Mouse (Mus musculus): ENCODE results near the gene Pcgf3. TPM values are rescaled to one million over a fixed set of nuclear protein-coding genes. Genes with fewer than 3 reads are reported as not detected.

Pcgf3 gene
- polyA plus RNA-seq, 1 experiment from 2014 or later = 29.2 TPM

- Histone ChIP-seq H3K27ac (ENCODE audit: low read depth, low read length) (no peak overlapping the region), H3K4me1 (ENCODE audit: control insufficient read depth, insufficient read depth, low read length) (peaks cover 2% of the 10 kb centered on the region; the same call in 1 of the 2 replicates), H3K4me2 (no peak overlapping the region), H3K9ac (ENCODE audit: low read length) (no peak overlapping the region), H3K27me3 (ENCODE audit: control insufficient read depth, insufficient read depth, low read length) (no peaks in the 10 kb centered on the region; the same call in 1 of the 2 replicates), H3K36me3 (ENCODE audit: control insufficient read depth, insufficient read depth, low read length) (no peaks in the 10 kb centered on the region), H3K9me3 (ENCODE audit: control insufficient read depth, low read length) (no peaks in the 10 kb centered on the region), H3K4me3 (ENCODE audit: low read depth, low read length) (no peak overlapping the region)
- ATAC-seq (ENCODE audit: low FRiP score) (no peak), DNase-seq (ENCODE audit: low spot score, missing footprints) (no peak)
- WGBS = 89% methylated on average over 3 of the region's 3 CpGs
Observed at GRCm38 (mm10) chr5:108446973-108447372, 14.1 kb upstream of the Pcgf3 start.

- H3K27ac ChIP-seq (ENCODE audit: low read depth, low read length) = no peak overlapping the region
- no peaks in the 10 kb centered on the region for H3K36me3 ChIP-seq (ENCODE audit: control insufficient read depth, insufficient read depth, low read length)
- 87% methylated on average over 7 of the region's 7 CpGs for WGBS
- H3K4me1 ChIP-seq (ENCODE audit: control insufficient read depth, insufficient read depth, low read length) = peaks cover 2% of the 10 kb centered on the region; the same call in 1 of the 2 replicates
- H3K27me3 ChIP-seq (ENCODE audit: control insufficient read depth, insufficient read depth, low read length) = no peaks in the 10 kb centered on the region; the same call in 1 of the 2 replicates
- no peaks in the 10 kb centered on the region for H3K9me3 ChIP-seq (ENCODE audit: control insufficient read depth, low read length)
- H3K4me3 ChIP-seq (ENCODE audit: low read depth, low read length) = no peak overlapping the region
- no peak for ATAC-seq (ENCODE audit: low FRiP score)
- H3K9ac ChIP-seq (ENCODE audit: low read length) = no peak overlapping the region
- peak; percentile 62 for DNase-seq (ENCODE audit: low spot score, missing footprints)
- H3K4me2 ChIP-seq = no peak overlapping the region
Observed at GRCm38 (mm10) chr5:108447857-108448256, 13.2 kb upstream of the Pcgf3 start.

DNA sequence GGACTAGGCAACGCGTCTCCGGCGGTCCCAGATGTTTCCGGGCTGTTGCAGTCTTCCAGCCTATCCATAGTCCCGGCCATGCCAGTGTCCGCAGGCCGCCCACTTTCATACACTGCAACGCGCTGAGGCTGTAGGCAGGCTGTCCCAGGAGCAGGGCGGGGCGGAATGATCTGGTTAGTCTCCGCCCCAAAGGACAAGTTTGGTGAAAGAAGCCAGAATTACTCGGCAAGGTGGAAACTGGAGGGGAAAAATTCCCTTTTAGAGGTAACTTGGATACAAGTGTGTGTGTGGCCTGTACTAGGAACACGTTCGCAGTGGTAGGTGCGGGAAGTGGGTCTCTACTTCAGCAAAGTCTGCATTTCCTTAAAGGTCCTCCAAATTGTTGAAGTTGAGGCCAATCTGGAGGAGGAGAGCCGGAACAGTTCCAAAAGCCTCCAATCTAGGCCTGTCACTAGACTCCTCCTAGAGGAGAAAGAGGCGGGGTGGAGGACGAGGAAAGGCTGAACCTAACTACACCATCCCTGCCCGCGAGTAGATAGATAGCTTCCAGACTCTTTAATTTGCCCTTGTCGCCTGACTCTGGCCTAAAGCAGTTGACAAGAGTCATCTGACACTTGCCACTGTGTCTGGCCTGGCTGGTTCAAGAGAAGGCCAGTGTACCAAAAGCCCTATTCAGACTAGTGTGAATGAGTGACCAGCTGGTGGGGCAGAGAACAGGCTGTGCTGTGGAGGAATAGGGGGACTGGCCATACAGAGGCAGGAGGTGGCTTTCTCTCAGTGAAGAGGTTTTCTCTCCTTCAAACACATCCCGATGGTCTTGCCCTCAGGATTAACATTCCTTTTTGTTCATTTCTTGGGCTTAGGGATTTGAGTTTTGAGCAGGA is 12.0 kb upstream of the Pcgf3 start, which contains the start of gene Mfsd7a:
Mfsd7a (minus strand) TSS at position 107 of the 884 bp plus-strand sequence.
- Histone ChIP-seq H3K4me1 (ENCODE audit: control insufficient read depth, insufficient read depth, low read length) (peaks cover 2% of the 10 kb centered on the region; the same call in 1 of the 2 replicates), H3K4me2 (peak within 1 kb of the TSS; percentile 50), H3K36me3 (ENCODE audit: control insufficient read depth, insufficient read depth, low read length) (no peaks in the 10 kb centered on the region), H3K9me3 (ENCODE audit: control insufficient read depth, low read length) (no peaks in the 10 kb centered on the region), H3K27me3 (ENCODE audit: control insufficient read depth, insufficient read depth, low read length) (no peaks in the 10 kb centered on the region; the same call in 1 of the 2 replicates), H3K27ac (ENCODE audit: low read depth, low read length) (no peak within 1 kb of the TSS), H3K9ac (ENCODE audit: low read length) (peak within 1 kb of the TSS; percentile 20; the same call in 1 of the 2 replicates), H3K4me3 (ENCODE audit: low read depth, low read length) (peak within 1 kb of the TSS; percentile 21)
- ATAC-seq (ENCODE audit: low FRiP score) (peak; percentile 81), DNase-seq (ENCODE audit: low spot score, missing footprints) (peak; percentile 90)
- WGBS = 13% methylated on average over 24 of the region's 24 CpGs

DNA sequence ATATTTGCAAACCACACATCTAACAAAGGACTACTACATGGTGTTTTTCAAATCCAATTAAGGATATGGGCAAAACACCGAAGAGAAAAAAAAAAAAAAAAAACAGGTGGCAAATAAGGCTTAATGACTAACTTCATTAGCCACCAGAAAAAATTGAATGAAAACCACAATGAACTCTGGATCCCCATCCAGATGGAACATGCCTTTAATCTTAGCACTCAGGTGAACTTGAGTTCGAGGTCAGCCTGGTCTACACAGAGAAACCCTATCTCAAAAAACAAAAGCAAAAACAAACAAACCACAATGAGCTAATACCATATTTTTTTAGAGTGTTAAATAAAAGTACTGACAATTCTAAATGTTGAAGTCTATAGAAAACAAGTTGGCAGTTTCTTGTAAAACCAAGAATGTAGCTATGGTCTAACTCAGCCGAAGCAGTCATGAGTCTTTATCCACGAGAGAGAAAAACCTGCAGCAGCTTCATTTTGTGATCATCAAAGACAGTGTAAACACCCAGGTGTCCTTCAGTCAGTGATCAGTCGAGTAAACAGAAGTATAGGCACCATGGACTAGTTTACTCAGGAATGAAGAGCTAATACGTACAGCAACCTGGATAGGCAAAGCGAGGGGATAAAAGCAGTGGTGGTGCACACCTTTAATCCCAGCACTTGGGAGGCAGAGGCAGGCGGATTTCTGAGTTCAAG is 10.0 kb upstream of the Pcgf3 start:
- H3K4me2 ChIP-seq = no peak overlapping the region
- H3K27ac ChIP-seq (ENCODE audit: low read depth, low read length) = no peak overlapping the region
- ATAC-seq (ENCODE audit: low FRiP score) = no peak
- H3K4me3 ChIP-seq (ENCODE audit: low read depth, low read length) = no peak overlapping the region
- H3K27me3 ChIP-seq (ENCODE audit: control insufficient read depth, insufficient read depth, low read length) = no peaks in the 10 kb centered on the region; the same call in 1 of the 2 replicates
- peak; percentile 53 for DNase-seq (ENCODE audit: low spot score, missing footprints)
- no peak overlapping the region for H3K9ac ChIP-seq (ENCODE audit: low read length)
- WGBS = 81% methylated on average over 8 of the region's 8 CpGs
- peaks cover 2% of the 10 kb centered on the region; the same call in 1 of the 2 replicates for H3K4me1 ChIP-seq (ENCODE audit: control insufficient read depth, insufficient read depth, low read length)
- H3K36me3 ChIP-seq (ENCODE audit: control insufficient read depth, insufficient read depth, low read length) = no peaks in the 10 kb centered on the region
- no peaks in the 10 kb centered on the region for H3K9me3 ChIP-seq (ENCODE audit: control insufficient read depth, low read length)

GRCm38 (mm10) chr5:108451611-108452010 is 9.4 kb upstream of the Pcgf3 start:
- H3K9ac ChIP-seq (ENCODE audit: low read length) = no peak overlapping the region
- H3K27me3 ChIP-seq (ENCODE audit: control insufficient read depth, insufficient read depth, low read length) = no peaks in the 10 kb centered on the region; the same call in 1 of the 2 replicates
- H3K9me3 ChIP-seq (ENCODE audit: control insufficient read depth, low read length) = no peaks in the 10 kb centered on the region
- DNase-seq (ENCODE audit: low spot score, missing footprints) = no peak
- H3K4me3 ChIP-seq (ENCODE audit: low read depth, low read length) = no peak overlapping the region
- no peak for ATAC-seq (ENCODE audit: low FRiP score)
- H3K4me2 ChIP-seq = no peak overlapping the region
- H3K36me3 ChIP-seq (ENCODE audit: control insufficient read depth, insufficient read depth, low read length) = no peaks in the 10 kb centered on the region
- WGBS = 96% methylated on average over 1 of the region's 1 CpGs
- H3K27ac ChIP-seq (ENCODE audit: low read depth, low read length) = no peak overlapping the region
- peaks cover 2% of the 10 kb centered on the region; the same call in 1 of the 2 replicates for H3K4me1 ChIP-seq (ENCODE audit: control insufficient read depth, insufficient read depth, low read length)

GRCm38 (mm10) chr5:108452422-108452821 is 8.6 kb upstream of the Pcgf3 start:
- no peak for ATAC-seq (ENCODE audit: low FRiP score)
- WGBS = 88% methylated on average over 1 of the region's 1 CpGs

GRCm38 (mm10) chr5:108454094-108454493 is 6.9 kb upstream of the Pcgf3 start:
- ATAC-seq (ENCODE audit: low FRiP score) (no peak), DNase-seq (ENCODE audit: low spot score, missing footprints) (no peak)
- Histone ChIP-seq H3K9ac (ENCODE audit: low read length) (no peak overlapping the region), H3K4me2 (no peak overlapping the region), H3K27me3 (ENCODE audit: control insufficient read depth, insufficient read depth, low read length) (no peaks in the 10 kb centered on the region; the same call in 1 of the 2 replicates), H3K9me3 (ENCODE audit: control insufficient read depth, low read length) (no peaks in the 10 kb centered on the region), H3K4me3 (ENCODE audit: low read depth, low read length) (no peak overlapping the region), H3K4me1 (ENCODE audit: control insufficient read depth, insufficient read depth, low read length) (no peaks in the 10 kb centered on the region; the same call in 1 of the 2 replicates), H3K36me3 (ENCODE audit: control insufficient read depth, insufficient read depth, low read length) (no peaks in the 10 kb centered on the region), H3K27ac (ENCODE audit: low read depth, low read length) (no peak overlapping the region)
- 41% methylated on average over 3 of the region's 3 CpGs for WGBS

More at GRCm38 (mm10) chr5:108452422-108452821, 8.6 kb upstream of the Pcgf3 start:
- no peaks in the 10 kb centered on the region for H3K9me3 ChIP-seq (ENCODE audit: control insufficient read depth, low read length)
- peak; percentile 10 for DNase-seq (ENCODE audit: low spot score, missing footprints)
- H3K4me3 ChIP-seq (ENCODE audit: low read depth, low read length) = no peak overlapping the region
- H3K27ac ChIP-seq (ENCODE audit: low read depth, low read length) = no peak overlapping the region
- H3K4me1 ChIP-seq (ENCODE audit: control insufficient read depth, insufficient read depth, low read length) = peaks cover 2% of the 10 kb centered on the region; the same call in 1 of the 2 replicates
- H3K36me3 ChIP-seq (ENCODE audit: control insufficient read depth, insufficient read depth, low read length) = no peaks in the 10 kb centered on the region
- no peaks in the 10 kb centered on the region; the same call in 1 of the 2 replicates for H3K27me3 ChIP-seq (ENCODE audit: control insufficient read depth, insufficient read depth, low read length)
- no peak overlapping the region for H3K4me2 ChIP-seq
- no peak overlapping the region for H3K9ac ChIP-seq (ENCODE audit: low read length)

- peak; percentile 56 for DNase-seq (ENCODE audit: low spot score, missing footprints)
- 81% methylated on average over 2 of the region's 2 CpGs for WGBS
- Histone ChIP-seq H3K4me2 (no peak overlapping the region), H3K4me3 (ENCODE audit: low read depth, low read length) (no peak overlapping the region), H3K4me1 (ENCODE audit: control insufficient read depth, insufficient read depth, low read length) (peaks cover 23% of the 10 kb centered on the region), H3K9me3 (ENCODE audit: control insufficient read depth, low read length) (no peaks in the 10 kb centered on the region), H3K27ac (ENCODE audit: low read depth, low read length) (no peak overlapping the region), H3K27me3 (ENCODE audit: control insufficient read depth, insufficient read depth, low read length) (no peaks in the 10 kb centered on the region), H3K36me3 (ENCODE audit: control insufficient read depth, insufficient read depth, low read length) (no peaks in the 10 kb centered on the region), H3K9ac (ENCODE audit: low read length) (no peak overlapping the region)
- no peak for ATAC-seq (ENCODE audit: low FRiP score)
Observed at GRCm38 (mm10) chr5:108458706-108459105, 2.3 kb upstream of the Pcgf3 start.
